Mouse (Mus musculus) forebrain, postnatal 0 days (tissue): ENCODE data around the gene Atxn7. TPM values are rescaled to one million over a fixed set of nuclear protein-coding genes. Genes with fewer than 3 reads are reported as not detected.

Experiments used
- ATAC-seq: fragments of 200-750 bp; cut with Nextera tagmentation; 2 replicates; pipeline ENCODE4 v1.8.0; 2017; ENCODE audit warnings: mild to moderate bottlenecking, moderate library complexity
- DNase-seq: peaks from one replicate; pipeline ENCODE4 v3.0.0-alpha.2; 2015
- H3K27ac ChIP-seq: fragments of 300-500 bp; sonication (generic); 2 replicates; pipeline ENCODE4 v1.5.1; 2014; ENCODE audit warnings: low read depth, mild to moderate bottlenecking, antibody characterized with exemption, low read length, moderate library complexity, mixed read lengths
- H3K27me3 ChIP-seq: fragments of 300-500 bp; sonication (generic); 2 replicates; pipeline ENCODE4 v1.6.1; 2014; ENCODE audit warnings: mild to moderate bottlenecking, low read length, mixed read lengths; ENCODE audit not compliant: insufficient read depth
- H3K36me3 ChIP-seq: fragments of 300-500 bp; sonication (generic); 2 replicates; pipeline ENCODE4 v1.6.1; 2014; ENCODE audit warnings: mild to moderate bottlenecking, moderate library complexity; ENCODE audit not compliant: insufficient read depth
- H3K4me1 ChIP-seq: fragments of 300-500 bp; sonication (generic); 2 replicates; pipeline ENCODE4 v1.6.1; 2014; ENCODE audit warnings: antibody characterized with exemption; ENCODE audit not compliant: insufficient read depth
- H3K4me2 ChIP-seq: fragments of 300-500 bp; sonication (generic); 2 replicates; pipeline ENCODE4 v1.6.1; 2014; ENCODE audit warnings: low read depth, mild to moderate bottlenecking, moderate library complexity
- H3K4me3 ChIP-seq: fragments of 300-500 bp; sonication (generic); 2 replicates; pipeline ENCODE4 v1.5.1; 2014; ENCODE audit warnings: low read depth, low read length, mixed read lengths
- H3K9ac ChIP-seq: fragments of 300-500 bp; sonication (generic); 2 replicates; pipeline ENCODE4 v1.6.1; 2014; ENCODE audit warnings: mild to moderate bottlenecking
- H3K9me3 ChIP-seq: fragments of 300-500 bp; sonication (generic); 2 replicates; pipeline ENCODE4 v1.6.1; 2016; ENCODE audit warnings: low read length
- CTCF ChIP-seq: sonication (generic); IDR thresholded peaks from 2 replicates; pipeline ENCODE4 v1.5.1; 2016; ENCODE audit warnings: antibody characterized with exemption, control low read depth, low read depth
- WGBS: fragments of 180-500 bp; shearing (Covaris S2); extraction: QIAGEN DNeasy Blood & Tissue Kit; methylation state at CpG from one replicate; pipeline ENCODE4 v1.1.7; 2014; 5-methylcytosine and 5-hydroxymethylcytosine counted together
- polyA plus RNA-seq: library from polyadenylated mRNA; unstranded; fragments of >200 nt; fragmentation: Nextera tagmentation; extraction: Ambion mirVana; gene quantifications from 2 replicates; pipeline ENCODE4 v1.2.1, GENCODE M21; 2015
- total RNA-seq: library from RNA; depleted of rRNA; stranded (reverse); fragments of >200 nt; gene quantifications from 2 replicates; pipeline ENCODE4 v1.2.3, GENCODE M21; 2014

Atxn7 gene
- total and polyA plus RNA-seq, 2 experiments from 2014 or later: 2.2 to 14.4 TPM

DNA sequence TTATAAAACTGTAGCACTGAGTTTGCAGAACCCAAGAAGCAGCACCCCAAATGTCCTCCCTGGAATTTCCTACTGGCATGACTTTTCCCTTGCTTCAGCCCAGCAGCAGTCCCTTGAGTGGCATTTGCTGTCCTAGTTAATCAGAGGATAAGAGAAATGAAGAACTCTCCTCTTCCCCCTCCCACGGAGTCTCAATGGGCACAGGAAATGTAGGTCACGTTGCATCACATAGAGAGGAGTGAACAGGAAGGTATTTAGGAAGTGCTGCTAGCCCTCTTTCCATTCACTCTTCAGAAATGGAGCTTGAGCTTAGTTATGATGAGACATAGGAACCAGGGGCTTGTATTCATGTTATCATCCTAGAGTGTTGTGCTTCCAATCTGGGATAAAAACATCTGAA lies 20.0 kb downstream of the Atxn7 start:
- Histone ChIP-seq H3K9me3 (no peaks in the 10 kb centered on the region), H3K36me3 (no peaks in the 10 kb centered on the region), H3K9ac (no peak overlapping the region), H3K27ac (no peak overlapping the region), H3K27me3 (no peaks in the 10 kb centered on the region), H3K4me3 (no peak overlapping the region), H3K4me2 (no peak overlapping the region), H3K4me1 (no peaks in the 10 kb centered on the region)
- no peak for TF ChIP-seq CTCF
- ATAC-seq: no peak
- DNase-seq: no peak
- WGBS: 35% methylated on average over 2 of the region's 2 CpGs

DNA sequence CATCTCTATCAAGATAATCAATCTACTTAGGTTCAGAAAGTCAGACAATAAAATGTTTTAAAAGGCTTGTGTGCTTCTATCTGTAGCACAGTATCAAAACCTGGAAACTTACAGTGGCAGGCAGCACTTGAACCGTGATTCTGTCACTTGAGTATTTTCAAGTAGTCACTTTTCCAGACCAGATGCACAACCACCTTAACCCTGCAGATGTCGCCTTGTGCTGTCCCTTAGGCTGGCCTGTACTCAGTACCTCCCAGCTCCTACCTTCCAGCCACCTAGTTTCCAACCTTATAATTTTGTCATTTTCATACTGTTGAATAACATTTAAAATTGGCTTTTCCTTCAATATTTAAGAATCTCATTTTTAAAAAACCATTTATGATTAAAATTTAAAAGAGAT lies 20.9 kb downstream of the Atxn7 start:
- TF ChIP-seq CTCF: no peak
- ATAC-seq: no peak
- no peaks in the 10 kb centered on the region for H3K9me3 ChIP-seq
- no peaks in the 10 kb centered on the region for H3K36me3 ChIP-seq
- no peak overlapping the region for H3K27ac ChIP-seq
- no peak overlapping the region for H3K4me2 ChIP-seq
- no peak for DNase-seq
- 50% methylated on average over 2 of the region's 2 CpGs for WGBS
- H3K27me3 ChIP-seq: no peaks in the 10 kb centered on the region
- no peak overlapping the region for H3K9ac ChIP-seq
- no peak overlapping the region for H3K4me3 ChIP-seq
- H3K4me1 ChIP-seq: no peaks in the 10 kb centered on the region

GRCm38 (mm10) chr14:13988397-13988796 lies 27.2 kb downstream of the Atxn7 start:
- no peaks in the 10 kb centered on the region for H3K27me3 ChIP-seq
- no peak overlapping the region for H3K9ac ChIP-seq
- no peak for TF ChIP-seq CTCF
- no peaks in the 10 kb centered on the region for H3K9me3 ChIP-seq
- DNase-seq: no peak
- no peak overlapping the region for H3K4me2 ChIP-seq
- H3K27ac ChIP-seq: no peak overlapping the region
- H3K4me1 ChIP-seq: no peaks in the 10 kb centered on the region
- no peak for ATAC-seq
- WGBS: 65% methylated on average over 2 of the region's 2 CpGs
- no peak overlapping the region for H3K4me3 ChIP-seq
- H3K36me3 ChIP-seq: no peaks in the 10 kb centered on the region

- Histone ChIP-seq H3K9ac (no peak overlapping the region), H3K27me3 (no peaks in the 10 kb centered on the region), H3K36me3 (no peaks in the 10 kb centered on the region), H3K4me2 (no peak overlapping the region), H3K9me3 (no peaks in the 10 kb centered on the region), H3K4me1 (no peaks in the 10 kb centered on the region), H3K27ac (no peak overlapping the region), H3K4me3 (no peak overlapping the region)
- no peak for TF ChIP-seq CTCF
- ATAC-seq (no peak), DNase-seq (no peak)
- WGBS: 89% methylated on average over 3 of the region's 3 CpGs
Measured at GRCm38 (mm10) chr14:13990741-13991140, 29.5 kb downstream of the Atxn7 start.

GRCm38 (mm10) chr14:13995206-13996097 lies 34.2 kb downstream of the Atxn7 start:
- H3K9me3 ChIP-seq: no peaks in the 10 kb centered on the region
- ATAC-seq (no peak; the same call in 1 of the 2 replicates), DNase-seq (no peak)
- H3K4me3 ChIP-seq: no peak overlapping the region
- H3K9ac ChIP-seq: no peak overlapping the region
- 71% methylated on average over 9 of the region's 9 CpGs for WGBS
- no peaks in the 10 kb centered on the region for H3K4me1 ChIP-seq
- H3K36me3 ChIP-seq: no peaks in the 10 kb centered on the region
- no peak overlapping the region for H3K27ac ChIP-seq
- no peak overlapping the region for H3K4me2 ChIP-seq
- no peaks in the 10 kb centered on the region for H3K27me3 ChIP-seq
- peak; percentile 31; the same call in 1 of the 2 replicates for TF ChIP-seq CTCF

DNA sequence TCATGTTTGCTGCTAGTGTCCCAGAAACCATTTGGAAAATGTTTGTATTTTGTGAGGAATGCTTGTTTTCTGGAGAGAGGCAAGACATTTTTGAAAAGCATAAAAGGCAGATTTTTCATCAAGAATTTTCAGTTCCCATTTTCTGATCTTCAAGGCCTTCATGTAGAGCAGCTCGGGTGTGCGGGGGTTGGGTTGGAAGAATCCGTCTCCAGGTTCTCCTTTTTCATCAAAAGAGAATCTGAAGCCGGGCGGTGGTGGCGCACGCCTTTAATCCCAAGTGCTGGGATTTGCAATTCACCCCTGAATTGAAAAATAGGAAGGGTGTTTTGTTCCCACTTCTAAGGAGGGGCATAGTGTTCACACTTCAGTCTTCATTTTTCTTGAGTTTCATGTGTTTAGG lies 41.5 kb downstream of the Atxn7 start:
- H3K27ac ChIP-seq: no peak overlapping the region
- no peak overlapping the region for H3K9ac ChIP-seq
- no peaks in the 10 kb centered on the region for H3K27me3 ChIP-seq
- no peaks in the 10 kb centered on the region for H3K4me1 ChIP-seq
- H3K4me2 ChIP-seq: no peak overlapping the region
- H3K4me3 ChIP-seq: no peak overlapping the region
- no peaks in the 10 kb centered on the region for H3K9me3 ChIP-seq
- 94% methylated on average over 7 of the region's 7 CpGs for WGBS
- TF ChIP-seq CTCF: no peak
- DNase-seq (no peak), ATAC-seq (no peak)
- no peaks in the 10 kb centered on the region for H3K36me3 ChIP-seq

DNA sequence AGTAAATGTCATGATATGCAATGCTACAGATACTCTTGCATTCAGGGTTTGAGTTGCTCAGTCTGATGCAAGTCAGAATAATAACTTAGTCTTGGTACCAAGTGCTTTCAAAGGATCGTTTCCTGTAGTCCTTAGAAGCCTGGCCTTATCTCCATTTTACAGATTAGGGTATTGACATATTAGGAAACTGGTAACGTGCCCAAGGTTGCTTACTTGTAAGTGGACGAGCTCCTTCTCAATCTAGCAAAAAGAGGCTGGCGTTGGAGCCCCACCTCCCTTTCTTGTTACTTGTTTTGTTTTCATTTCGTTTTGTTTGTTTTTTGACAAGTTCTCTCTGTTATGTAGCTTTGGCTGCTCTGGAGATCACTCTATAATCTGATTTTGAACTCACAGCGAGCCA lies 48.5 kb downstream of the Atxn7 start:
- Histone ChIP-seq H3K27ac (no peak overlapping the region), H3K4me3 (no peak overlapping the region), H3K36me3 (no peaks in the 10 kb centered on the region), H3K27me3 (no peaks in the 10 kb centered on the region), H3K9ac (no peak overlapping the region), H3K4me1 (peaks cover 11% of the 10 kb centered on the region; the same call in 1 of the 2 replicates), H3K9me3 (no peaks in the 10 kb centered on the region), H3K4me2 (no peak overlapping the region)
- no peak for ATAC-seq
- TF ChIP-seq CTCF: no peak
- DNase-seq: no peak
- 76% methylated on average over 6 of the region's 6 CpGs for WGBS
